Mouse (Mus musculus): ENCODE results near the gene Ncbp2. TPM values are rescaled to one million over a fixed set of nuclear protein-coding genes. Genes with fewer than 3 reads are reported as not detected.

Ncbp2 gene
- total and polyA plus RNA-seq, 2 experiments from 2014 or later, result 18.0 to 63.7 TPM

- no peak overlapping the region for H3K27ac ChIP-seq
- H3K27me3 ChIP-seq (ENCODE audit: insufficient read depth, low read length), result no peaks in the 10 kb centered on the region
- 81% methylated on average over 13 of the region's 13 CpGs for WGBS
- no peaks in the 10 kb centered on the region for H3K4me1 ChIP-seq (ENCODE audit: insufficient read depth, low read length)
- ATAC-seq (no peak), DNase-seq (ENCODE audit: low spot score) (no peak)
- no peak overlapping the region for H3K4me2 ChIP-seq (ENCODE audit: low read depth, low read length)
- TF ChIP-seq CTCF (IDR thresholded peaks at IDR 0.05; ENCODE audit: low read depth), result no peak
- no peaks in the 10 kb centered on the region for H3K36me3 ChIP-seq (ENCODE audit: insufficient read depth, low read length)
- H3K9ac ChIP-seq (replicated peaks; ENCODE audit: low read length), result no peak overlapping the region
- H3K4me3 ChIP-seq (ENCODE audit: low read length), result no peak overlapping the region
- no peaks in the 10 kb centered on the region for H3K9me3 ChIP-seq (ENCODE audit: low read length)
Observed at GRCm38 (mm10) chr16:31926547-31927182, 21.6 kb upstream of the Ncbp2 start.

GRCm38 (mm10) chr16:31927412-31927811 lies 20.9 kb upstream of the Ncbp2 start:
- Histone ChIP-seq H3K27me3 (ENCODE audit: insufficient read depth, low read length) (no peaks in the 10 kb centered on the region), H3K36me3 (ENCODE audit: insufficient read depth, low read length) (no peaks in the 10 kb centered on the region), H3K4me1 (ENCODE audit: insufficient read depth, low read length) (no peaks in the 10 kb centered on the region), H3K4me2 (ENCODE audit: low read depth, low read length) (no peak overlapping the region), H3K27ac (no peak overlapping the region), H3K9ac (replicated peaks; ENCODE audit: low read length) (no peak overlapping the region), H3K9me3 (ENCODE audit: low read length) (no peaks in the 10 kb centered on the region), H3K4me3 (ENCODE audit: low read length) (no peak overlapping the region)
- TF ChIP-seq CTCF (IDR thresholded peaks at IDR 0.05; ENCODE audit: low read depth), result no peak
- no peak for ATAC-seq
- DNase-seq (ENCODE audit: low spot score), result no peak
- WGBS, result 84% methylated on average over 5 of the region's 5 CpGs

GRCm38 (mm10) chr16:31931330-31931729 lies 17.0 kb upstream of the Ncbp2 start:
- Histone ChIP-seq H3K9ac (replicated peaks; ENCODE audit: low read length) (no peak overlapping the region), H3K4me2 (ENCODE audit: low read depth, low read length) (no peak overlapping the region), H3K4me3 (ENCODE audit: low read length) (no peak overlapping the region), H3K27me3 (ENCODE audit: insufficient read depth, low read length) (no peaks in the 10 kb centered on the region), H3K36me3 (ENCODE audit: insufficient read depth, low read length) (no peaks in the 10 kb centered on the region), H3K27ac (0 out of 2 replicates have a peak overlapping the region, but pooled peaks have one; percentile 96), H3K9me3 (ENCODE audit: low read length) (no peaks in the 10 kb centered on the region), H3K4me1 (ENCODE audit: insufficient read depth, low read length) (peaks cover 22% of the 10 kb centered on the region)
- no peak for ATAC-seq
- DNase-seq (ENCODE audit: low spot score), result peak; percentile 9
- TF ChIP-seq CTCF (IDR thresholded peaks at IDR 0.05; ENCODE audit: low read depth), result no peak
- WGBS, result 59% methylated on average over 17 of the region's 17 CpGs

- Histone ChIP-seq H3K27ac (peak overlapping the region; percentile 96), H3K9me3 (ENCODE audit: low read length) (no peaks in the 10 kb centered on the region), H3K27me3 (ENCODE audit: insufficient read depth, low read length) (no peaks in the 10 kb centered on the region), H3K36me3 (ENCODE audit: insufficient read depth, low read length) (no peaks in the 10 kb centered on the region), H3K4me1 (ENCODE audit: insufficient read depth, low read length) (peaks cover 22% of the 10 kb centered on the region), H3K9ac (replicated peaks; ENCODE audit: low read length) (no peak overlapping the region), H3K4me3 (ENCODE audit: low read length) (no peak overlapping the region), H3K4me2 (ENCODE audit: low read depth, low read length) (no peak overlapping the region)
- DNase-seq (ENCODE audit: low spot score) (peak; percentile 39), ATAC-seq (no peak)
- 30% methylated on average over 5 of the region's 5 CpGs for WGBS
- TF ChIP-seq CTCF (IDR thresholded peaks at IDR 0.05; ENCODE audit: low read depth), result no peak
Observed at GRCm38 (mm10) chr16:31932255-31932654, 16.1 kb upstream of the Ncbp2 start.

- DNase-seq (ENCODE audit: low spot score) (peak; percentile 98), ATAC-seq (peak; percentile 98)
- peak overlapping the region; percentile 42 for H3K4me3 ChIP-seq (ENCODE audit: low read length)
- H3K9me3 ChIP-seq (ENCODE audit: low read length), result no peaks in the 10 kb centered on the region
- H3K27me3 ChIP-seq (ENCODE audit: insufficient read depth, low read length), result no peaks in the 10 kb centered on the region
- peak overlapping the region; percentile 96 for H3K27ac ChIP-seq
- H3K4me2 ChIP-seq (ENCODE audit: low read depth, low read length), result peak overlapping the region; percentile 67
- peak overlapping the region; percentile 63 for H3K9ac ChIP-seq (replicated peaks; ENCODE audit: low read length)
- WGBS, result under 1% methylated on average over 50 of the region's 50 CpGs
- TF ChIP-seq CTCF (IDR thresholded peaks at IDR 0.05; ENCODE audit: low read depth), result peak; percentile 97
- H3K36me3 ChIP-seq (ENCODE audit: insufficient read depth, low read length), result no peaks in the 10 kb centered on the region
- peaks cover 22% of the 10 kb centered on the region for H3K4me1 ChIP-seq (ENCODE audit: insufficient read depth, low read length)
Observed at GRCm38 (mm10) chr16:31932840-31933697, 15.2 kb upstream of the Ncbp2 start.

- WGBS, result 3% methylated on average over 42 of the region's 42 CpGs
- DNase-seq (ENCODE audit: low spot score) (peak; percentile 73), ATAC-seq (no peak; the same call in 1 of the 2 replicates)
- H3K36me3 ChIP-seq (ENCODE audit: insufficient read depth, low read length), result no peaks in the 10 kb centered on the region
- H3K9ac ChIP-seq (replicated peaks; ENCODE audit: low read length), result peak within 1 kb of the TSS; percentile 63
- no peaks in the 10 kb centered on the region for H3K27me3 ChIP-seq (ENCODE audit: insufficient read depth, low read length)
- peak within 1 kb of the TSS; percentile 96 for H3K27ac ChIP-seq
- peak within 1 kb of the TSS; percentile 42 for H3K4me3 ChIP-seq (ENCODE audit: low read length)
- H3K4me1 ChIP-seq (ENCODE audit: insufficient read depth, low read length), result peaks cover 22% of the 10 kb centered on the region
- peak within 1 kb of the TSS; percentile 67 for H3K4me2 ChIP-seq (ENCODE audit: low read depth, low read length)
- no peak for TF ChIP-seq CTCF (IDR thresholded peaks at IDR 0.05; ENCODE audit: low read depth)
- no peaks in the 10 kb centered on the region for H3K9me3 ChIP-seq (ENCODE audit: low read length)
Observed at GRCm38 (mm10) chr16:31933751-31934549, 14.4 kb upstream of the Ncbp2 start, which contains the start of gene Pigz. Gene Pigz, plus strand, starts transcription at chr16:31933851.

Measured in hindbrain, postnatal 0 days (tissue).